Mouse (Mus musculus): ENCODE data around the gene Psg16. TPM values are rescaled to one million over a fixed set of nuclear protein-coding genes. Genes with fewer than 3 reads are reported as not detected.
"Not testable (repeated sequence)": the region's sequence is repeated elsewhere in the genome, so short reads cannot be mapped to it uniquely, and the experiment has no call there.

Psg16 gene
- polyA plus RNA-seq, 1 experiment from 2014 or later: 1.6 TPM

- Histone ChIP-seq H3K27me3 (peaks cover 7% of the 10 kb centered on the region; the same call in 1 of the 2 replicates), H3K4me2 (no peak overlapping the region), H3K4me1 (replicated peaks) (no peaks in the 10 kb centered on the region), H3K27ac (replicated peaks) (no peak overlapping the region), H3K4me3 (no peak overlapping the region), H3K36me3 (no peaks in the 10 kb centered on the region), H3K9me3 (no peaks in the 10 kb centered on the region), H3K9ac (no peak overlapping the region)
- ATAC-seq (ENCODE audit: low read depth): no peak
- WGBS: 63% methylated on average over 5 of the region's 5 CpGs
These were observed 332 bp upstream of the Psg16 start for GRCm38 (mm10) chr7:17073513-17073903.

- no peak overlapping the region for H3K9ac ChIP-seq
- 93% methylated on average over 1 of the region's 1 CpGs for WGBS
- no peak for ATAC-seq (ENCODE audit: low read depth)
These were observed 2.7 kb downstream of the Psg16 start for GRCm38 (mm10) chr7:17076542-17076941.

GRCm38 (mm10) chr7:17078076-17078654 lies 4.3 kb downstream of the Psg16 start:
- H3K4me1 ChIP-seq (replicated peaks): no peaks in the 10 kb centered on the region
- H3K4me3 ChIP-seq: no peak overlapping the region
- no peak for ATAC-seq (ENCODE audit: low read depth)
- no peak overlapping the region for H3K4me2 ChIP-seq
- WGBS: 89% methylated on average over 7 of the region's 7 CpGs
- no peaks in the 10 kb centered on the region for H3K36me3 ChIP-seq
- no peaks in the 10 kb centered on the region for H3K9me3 ChIP-seq
- no peaks in the 10 kb centered on the region for H3K27me3 ChIP-seq
- H3K9ac ChIP-seq: no peak overlapping the region
- H3K27ac ChIP-seq (replicated peaks): no peak overlapping the region

More at GRCm38 (mm10) chr7:17076542-17076941, 2.7 kb downstream of the Psg16 start:
- H3K27me3 ChIP-seq: peaks cover 7% of the 10 kb centered on the region; the same call in 1 of the 2 replicates
- no peak overlapping the region for H3K4me3 ChIP-seq
- H3K36me3 ChIP-seq: no peaks in the 10 kb centered on the region
- H3K9me3 ChIP-seq: no peaks in the 10 kb centered on the region
- H3K4me1 ChIP-seq (replicated peaks): no peaks in the 10 kb centered on the region
- no peak overlapping the region for H3K4me2 ChIP-seq
- no peak overlapping the region for H3K27ac ChIP-seq (replicated peaks)

- no peak for ATAC-seq (ENCODE audit: low read depth)
- 92% methylated on average over 4 of the region's 4 CpGs for WGBS
- Histone ChIP-seq H3K4me2 (no peak overlapping the region), H3K36me3 (no peaks in the 10 kb centered on the region), H3K27ac (replicated peaks) (no peak overlapping the region), H3K27me3 (no peaks in the 10 kb centered on the region), H3K4me1 (replicated peaks) (no peaks in the 10 kb centered on the region), H3K9me3 (no peaks in the 10 kb centered on the region), H3K9ac (no peak overlapping the region), H3K4me3 (no peak overlapping the region)
These were observed 8.9 kb downstream of the Psg16 start for GRCm38 (mm10) chr7:17082766-17083165.

GRCm38 (mm10) chr7:17087731-17088130 lies 13.9 kb downstream of the Psg16 start:
- no peak overlapping the region for H3K4me3 ChIP-seq
- 80% methylated on average over 3 of the region's 3 CpGs for WGBS
- ATAC-seq (ENCODE audit: low read depth): no peak

GRCm38 (mm10) chr7:17090058-17090585 lies 16.3 kb downstream of the Psg16 start:
- Histone ChIP-seq H3K4me3 (no peak overlapping the region), H3K36me3 (no peaks in the 10 kb centered on the region), H3K9ac (no peak overlapping the region), H3K9me3 (no peaks in the 10 kb centered on the region), H3K4me2 (no peak overlapping the region), H3K27me3 (no peaks in the 10 kb centered on the region), H3K27ac (replicated peaks) (no peak overlapping the region), H3K4me1 (replicated peaks) (no peaks in the 10 kb centered on the region)
- ATAC-seq (ENCODE audit: low read depth): no peak
- WGBS: 51% methylated on average over 3 of the region's 3 CpGs

More at GRCm38 (mm10) chr7:17087731-17088130, 13.9 kb downstream of the Psg16 start:
- no peak overlapping the region for H3K4me2 ChIP-seq
- H3K9me3 ChIP-seq: no peaks in the 10 kb centered on the region
- H3K27me3 ChIP-seq: no peaks in the 10 kb centered on the region
- H3K9ac ChIP-seq: no peak overlapping the region
- H3K36me3 ChIP-seq: no peaks in the 10 kb centered on the region
- H3K4me1 ChIP-seq (replicated peaks): no peaks in the 10 kb centered on the region
- H3K27ac ChIP-seq (replicated peaks): no peak overlapping the region

- H3K9me3 ChIP-seq: no peaks in the 10 kb centered on the region
- no peaks in the 10 kb centered on the region for H3K36me3 ChIP-seq
- no peak overlapping the region for H3K4me3 ChIP-seq
- 8% methylated on average over 1 of the region's 1 CpGs for WGBS
- no peaks in the 10 kb centered on the region for H3K27me3 ChIP-seq
- no peak overlapping the region for H3K4me2 ChIP-seq
- ATAC-seq (ENCODE audit: low read depth): no peak
- no peak overlapping the region for H3K9ac ChIP-seq
- no peaks in the 10 kb centered on the region for H3K4me1 ChIP-seq (replicated peaks)
- H3K27ac ChIP-seq (replicated peaks): no peak overlapping the region
These were observed 17.4 kb downstream of the Psg16 start for GRCm38 (mm10) chr7:17091280-17091679.

GRCm38 (mm10) chr7:17101631-17102030 lies 27.8 kb downstream of the Psg16 start:
- not testable (repeated sequence) for H3K27me3 ChIP-seq
- 84% methylated on average over 13 of the region's 13 CpGs for WGBS

GRCm38 (mm10) chr7:17135307-17135706 lies 61.5 kb downstream of the Psg16 start:
- H3K9ac ChIP-seq: no peak overlapping the region
- 0 out of 2 replicates have a peak, but pooled peaks cover 11% of the 10 kb centered on the region for H3K9me3 ChIP-seq
- H3K27me3 ChIP-seq: no peaks in the 10 kb centered on the region
- H3K4me2 ChIP-seq: no peak overlapping the region
- 77% methylated on average over 1 of the region's 1 CpGs for WGBS
- H3K27ac ChIP-seq (replicated peaks): no peak overlapping the region
- no peaks in the 10 kb centered on the region for H3K4me1 ChIP-seq (replicated peaks)
- H3K36me3 ChIP-seq: no peaks in the 10 kb centered on the region
- no peak overlapping the region for H3K4me3 ChIP-seq
- no peak for ATAC-seq (ENCODE audit: low read depth)

More at GRCm38 (mm10) chr7:17101631-17102030, 27.8 kb downstream of the Psg16 start:
- not testable (repeated sequence) for ATAC-seq (ENCODE audit: low read depth); H3K9ac ChIP-seq; H3K4me1 ChIP-seq (replicated peaks); H3K27ac ChIP-seq (replicated peaks); H3K4me3 ChIP-seq; H3K4me2 ChIP-seq; H3K36me3 ChIP-seq; H3K9me3 ChIP-seq

GRCm38 (mm10) chr7:17149931-17150330 lies 76.1 kb downstream of the Psg16 start, which contains the start of gene Ceacam3:
TSS of gene Ceacam3 (plus strand) at chr7:17150282.
- WGBS: 93% methylated on average over 2 of the region's 2 CpGs

GRCm38 (mm10) chr7:17155634-17156033 lies 81.8 kb downstream of the Psg16 start:
- H3K4me3 ChIP-seq: no peak overlapping the region
- H3K27me3 ChIP-seq: no peaks in the 10 kb centered on the region
- no peaks in the 10 kb centered on the region for H3K36me3 ChIP-seq
- ATAC-seq (ENCODE audit: low read depth): no peak
- no peak overlapping the region for H3K27ac ChIP-seq (replicated peaks)
- no peak overlapping the region for H3K9ac ChIP-seq
- 42% methylated on average over 2 of the region's 2 CpGs for WGBS
- H3K4me1 ChIP-seq (replicated peaks): no peaks in the 10 kb centered on the region
- H3K9me3 ChIP-seq: peaks cover 23% of the 10 kb centered on the region
- H3K4me2 ChIP-seq: no peak overlapping the region

More at GRCm38 (mm10) chr7:17149931-17150330, 76.1 kb downstream of the Psg16 start, which contains the start of gene Ceacam3:
- H3K27me3 ChIP-seq: no peaks in the 10 kb centered on the region
- no peak for ATAC-seq (ENCODE audit: low read depth)
- no peak within 1 kb of the TSS for H3K9ac ChIP-seq
- no peaks in the 10 kb centered on the region for H3K36me3 ChIP-seq
- no peak within 1 kb of the TSS for H3K4me2 ChIP-seq
- no peaks in the 10 kb centered on the region for H3K4me1 ChIP-seq (replicated peaks)
- peaks cover 32% of the 10 kb centered on the region for H3K9me3 ChIP-seq
- H3K27ac ChIP-seq (replicated peaks): no peak within 1 kb of the TSS
- H3K4me3 ChIP-seq: no peak within 1 kb of the TSS

GRCm38 (mm10) chr7:17156885-17157677 lies 83.2 kb downstream of the Psg16 start:
- Histone ChIP-seq H3K9ac (no peak overlapping the region), H3K27me3 (no peaks in the 10 kb centered on the region), H3K4me2 (no peak overlapping the region), H3K4me1 (replicated peaks) (no peaks in the 10 kb centered on the region), H3K9me3 (peaks cover 16% of the 10 kb centered on the region; the same call in 1 of the 2 replicates), H3K27ac (replicated peaks) (no peak overlapping the region), H3K4me3 (no peak overlapping the region), H3K36me3 (no peaks in the 10 kb centered on the region)
- ATAC-seq (ENCODE audit: low read depth): no peak
- 79% methylated on average over 3 of the region's 3 CpGs for WGBS

Data from neural tube, embryonic 13.5 days (tissue).